Mouse (Mus musculus) left cerebral cortex, postnatal 4 days (tissue): ENCODE data around the gene Rpl10a. TPM values are rescaled to one million over a fixed set of nuclear protein-coding genes. Genes with fewer than 3 reads are reported as not detected.
A peak's percentile ranks its signal among the peaks of the same experiment; 100 is the strongest.
"Not testable (repeated sequence)": the region's sequence is repeated elsewhere in the genome, so short reads cannot be mapped to it uniquely, and the experiment has no call there.

ENCODE experiments used
- DNase-seq: peaks from one replicate; pipeline ENCODE4 v3.0.0-alpha.2; 2022
- intact Hi-C: fragments of 180-260 bp; cut with DNase I; formaldehyde crosslinking; loops from one replicate; pipeline ENCODE4 v1.15.1; 2025
- total RNA-seq, 2 experiments: library from RNA; stranded (reverse); gene quantifications; 2 replicates each; pipeline ENCODE4 v1.2.3; 2021

The Rpl10a gene
- total RNA-seq, 2 experiments from 2014 or later = 646 to 664 TPM

GRCm38 (mm10) chr17:28308297-28309195 lies 19.7 kb upstream of the Rpl10a start:
- intact Hi-C loops = loop anchor here (5.0 to 10.0 kb wide), 2 partner anchors 81 to 224 kb away; partner anchors contain the start of gene Tcp11
- DNase-seq = peak; percentile 92

- no peak for DNase-seq
- intact Hi-C loops = no loop called here
Measured at GRCm38 (mm10) chr17:28310831-28311230, 17.4 kb upstream of the Rpl10a start.

- intact Hi-C loops = no loop called here
- no peak for DNase-seq
Measured at GRCm38 (mm10) chr17:28311366-28312132, 16.7 kb upstream of the Rpl10a start.

- peak; percentile 44 for DNase-seq
- intact Hi-C loops = no loop called here
Measured at GRCm38 (mm10) chr17:28312232-28313211, 15.7 kb upstream of the Rpl10a start.

- DNase-seq = peak; percentile 98
- intact Hi-C loops = no loop called here
Measured at GRCm38 (mm10) chr17:28313212-28313879, 14.9 kb upstream of the Rpl10a start, which contains the start of gene Fance. Gene Fance (plus strand): TSS chr17:28313519.

- DNase-seq = peak; percentile 39
- intact Hi-C loops = no loop called here
Measured at GRCm38 (mm10) chr17:28313880-28314225, 14.4 kb upstream of the Rpl10a start.

DNA sequence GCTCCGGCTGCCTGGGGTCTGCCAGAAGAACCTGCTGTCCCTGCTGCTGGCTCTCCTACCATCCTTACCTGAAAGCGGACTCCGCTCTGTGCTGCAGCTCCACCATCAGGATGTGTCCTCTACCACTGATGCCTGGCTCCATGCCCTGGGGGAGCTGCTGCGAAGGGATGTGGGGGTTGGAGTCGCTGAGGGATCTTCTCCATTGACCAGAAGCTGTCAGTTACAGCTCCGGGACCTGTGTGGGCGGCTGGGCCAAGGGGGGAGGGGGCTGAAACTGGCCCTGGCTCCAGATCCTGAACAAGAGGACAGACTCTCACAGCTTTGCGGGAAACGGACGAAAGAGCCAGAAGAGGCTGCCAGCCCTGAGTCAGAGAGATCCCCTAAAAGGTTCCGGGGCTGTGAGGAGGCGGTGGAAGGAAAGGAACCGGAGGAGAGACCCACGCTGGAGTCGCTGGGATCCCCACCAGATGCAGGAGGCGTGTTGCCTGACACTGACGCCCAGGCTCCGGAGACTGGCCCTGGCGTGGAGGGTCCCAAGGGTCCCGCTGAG lies 12.6 kb upstream of the Rpl10a start:
- intact Hi-C loops = no loop called here
- DNase-seq = peak; percentile 57

DNA sequence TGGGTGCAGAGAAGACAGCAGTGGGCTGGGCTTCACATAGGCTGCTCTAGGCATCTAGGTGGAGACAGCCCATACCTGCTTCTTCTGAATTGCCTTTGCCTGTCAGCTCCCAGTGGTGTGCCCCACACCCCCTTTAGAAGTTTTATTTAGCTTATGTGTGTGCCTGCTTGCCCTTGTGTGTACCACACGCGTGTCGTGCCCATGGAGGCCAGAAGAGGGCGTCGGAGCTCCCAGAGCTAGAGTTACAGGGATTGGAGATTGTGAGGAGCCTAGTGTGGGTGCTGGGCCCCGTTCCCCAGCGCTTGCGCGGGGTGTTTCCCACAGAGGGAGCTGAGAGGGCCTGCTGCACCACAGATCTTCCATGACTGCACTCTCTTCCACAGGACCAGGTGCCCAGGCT lies 11.8 kb upstream of the Rpl10a start:
- no peak for DNase-seq
- intact Hi-C loops = no loop called here

DNA sequence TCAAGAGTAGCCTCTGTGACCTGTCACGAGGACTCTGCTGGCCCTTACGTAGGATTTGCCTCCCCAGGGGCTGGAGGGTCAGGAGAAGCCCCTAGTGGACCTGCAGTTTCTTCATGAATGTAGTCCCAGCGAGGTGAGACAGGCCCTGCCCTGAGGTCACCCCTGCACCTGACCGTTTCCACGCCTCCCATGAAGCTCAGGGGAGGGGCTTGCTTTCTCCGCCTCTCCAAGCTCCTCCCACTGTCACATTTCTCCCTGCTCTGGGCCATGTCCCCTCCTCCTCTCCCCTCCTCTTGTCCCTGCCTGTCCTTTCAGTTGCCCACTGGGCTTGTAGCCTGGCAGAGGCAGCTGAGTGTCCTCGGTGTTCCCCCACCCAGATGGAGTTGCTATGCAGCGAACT lies 11.2 kb upstream of the Rpl10a start:
- intact Hi-C loops = no loop called here

GRCm38 (mm10) chr17:28317725-28318124 lies 10.5 kb upstream of the Rpl10a start:
- no peak for DNase-seq
- intact Hi-C loops = no loop called here

More for the DNA sequence above, 11.2 kb upstream of the Rpl10a start:
- no peak for DNase-seq

GRCm38 (mm10) chr17:28321700-28322099 lies 6.6 kb upstream of the Rpl10a start:
- intact Hi-C loops = no loop called here
- DNase-seq = no peak

- intact Hi-C loops = no loop called here
- no peak for DNase-seq
Measured at GRCm38 (mm10) chr17:28323786-28324185, 4.5 kb upstream of the Rpl10a start.

DNA sequence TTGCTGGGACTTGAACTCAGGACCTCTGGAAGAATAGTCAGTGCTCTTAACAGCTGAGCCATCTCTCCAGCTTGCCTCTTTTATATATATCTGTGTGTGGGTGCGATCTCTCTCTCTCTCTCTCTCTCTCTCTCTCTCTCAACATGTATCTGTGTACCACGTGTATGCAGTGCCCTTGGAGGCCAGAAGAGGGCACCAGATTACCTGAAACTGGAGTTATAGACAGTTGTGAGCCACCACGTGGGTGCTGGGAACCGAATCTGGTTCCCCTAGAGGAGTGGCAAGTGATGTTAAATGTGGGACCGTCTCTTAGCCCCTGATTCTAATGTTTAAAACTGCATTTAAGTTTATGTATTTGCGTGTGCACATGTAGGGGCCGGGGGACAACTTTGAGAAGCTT lies 3.9 kb upstream of the Rpl10a start:
- DNase-seq, intact Hi-C loops: not testable (repeated sequence)

DNA sequence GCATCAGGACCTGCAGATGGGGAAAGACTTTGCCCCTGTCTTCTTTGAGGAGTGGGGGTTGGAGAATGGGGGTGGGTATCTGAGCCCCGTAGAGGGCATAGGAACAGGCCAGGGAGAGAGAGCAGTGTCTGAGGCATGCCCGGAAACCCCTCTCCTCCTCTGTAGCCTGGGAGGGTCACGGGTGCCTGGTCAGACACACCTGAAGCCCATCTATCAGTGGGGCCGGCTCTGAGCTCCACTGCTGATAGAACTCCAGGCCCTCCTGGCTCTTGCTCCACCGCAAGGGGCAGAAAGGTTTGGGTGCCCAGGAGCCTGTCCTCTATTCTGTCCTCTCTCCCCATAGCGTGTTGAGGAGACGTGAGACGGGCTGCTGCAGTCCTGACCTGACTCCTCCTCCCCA lies 2.5 kb upstream of the Rpl10a start:
- no peak for DNase-seq
- intact Hi-C loops = no loop called here

DNA sequence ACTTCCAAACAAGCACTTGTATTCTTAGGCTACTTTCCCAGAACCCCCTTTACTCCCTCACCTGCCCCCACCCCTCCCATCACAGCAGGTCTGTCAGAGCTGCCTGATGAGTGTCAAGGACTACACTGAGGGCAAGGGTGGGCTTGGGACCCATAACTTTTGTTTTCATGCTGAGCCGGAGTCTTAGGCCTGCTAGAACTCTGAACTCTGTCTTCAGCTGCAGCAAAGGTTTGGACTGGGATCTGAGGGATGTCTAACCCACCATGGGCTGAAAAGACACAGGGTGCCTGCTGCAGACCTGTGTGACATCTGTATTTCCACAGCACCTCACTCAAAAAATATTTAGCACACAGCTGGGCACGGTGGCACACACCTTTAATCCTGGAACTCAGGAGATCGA lies 1.3 kb upstream of the Rpl10a start:
- intact Hi-C loops = no loop called here
- no peak for DNase-seq

DNA sequence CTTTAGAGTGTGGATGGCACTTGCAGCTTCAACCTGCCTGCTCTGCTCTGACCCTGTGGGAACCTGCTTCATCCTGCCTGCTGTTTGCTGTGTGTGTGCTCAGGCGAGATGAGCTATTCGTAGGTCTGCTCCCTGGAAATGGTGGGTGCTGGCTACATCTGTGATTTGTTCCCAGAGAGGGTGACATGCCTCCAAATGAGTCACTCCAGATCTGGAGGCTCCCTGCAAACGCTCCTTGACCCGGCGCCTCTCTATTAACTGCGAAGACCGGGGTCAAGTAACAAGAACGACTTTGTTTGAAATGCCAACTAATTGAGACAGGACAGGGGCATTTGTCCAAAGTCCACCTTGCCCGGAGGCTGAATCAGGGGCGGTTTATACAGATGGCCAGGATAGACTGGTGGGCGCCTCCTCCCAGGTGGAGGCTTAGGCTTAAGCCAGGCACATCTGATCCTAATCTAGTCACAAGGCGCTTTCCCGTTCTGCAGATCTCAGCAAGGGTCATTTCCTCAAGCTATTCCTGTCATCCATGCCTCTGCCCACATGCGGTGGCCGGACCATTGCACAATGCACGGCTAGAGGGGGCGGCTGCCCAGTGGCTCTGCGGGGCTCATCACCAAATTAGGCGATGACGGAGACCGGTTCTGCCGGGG lies 472 bp upstream of the Rpl10a start:
- intact Hi-C loops = no loop called here
- DNase-seq = no peak

DNA sequence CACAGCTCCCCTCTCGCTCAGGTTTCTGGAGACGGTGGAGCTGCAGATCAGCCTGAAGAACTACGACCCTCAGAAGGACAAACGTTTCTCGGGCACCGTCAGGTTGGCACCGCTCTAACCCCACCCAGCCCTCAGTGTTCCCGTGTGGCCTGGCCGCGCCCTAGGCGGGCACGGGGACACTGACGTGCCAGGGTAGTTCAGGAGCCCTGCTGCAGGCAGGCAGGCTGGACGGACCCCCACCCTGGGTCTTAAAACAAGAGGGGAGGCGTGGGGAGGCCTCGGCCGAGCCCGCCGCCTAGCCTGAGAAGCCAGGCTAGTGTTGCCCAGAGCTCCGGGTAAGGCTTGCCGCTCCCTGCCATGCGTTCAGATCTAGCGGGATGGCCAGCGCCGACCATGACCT lies 675 bp downstream of the Rpl10a start:
- intact Hi-C loops = no loop called here
- peak; percentile 27 for DNase-seq

DNA sequence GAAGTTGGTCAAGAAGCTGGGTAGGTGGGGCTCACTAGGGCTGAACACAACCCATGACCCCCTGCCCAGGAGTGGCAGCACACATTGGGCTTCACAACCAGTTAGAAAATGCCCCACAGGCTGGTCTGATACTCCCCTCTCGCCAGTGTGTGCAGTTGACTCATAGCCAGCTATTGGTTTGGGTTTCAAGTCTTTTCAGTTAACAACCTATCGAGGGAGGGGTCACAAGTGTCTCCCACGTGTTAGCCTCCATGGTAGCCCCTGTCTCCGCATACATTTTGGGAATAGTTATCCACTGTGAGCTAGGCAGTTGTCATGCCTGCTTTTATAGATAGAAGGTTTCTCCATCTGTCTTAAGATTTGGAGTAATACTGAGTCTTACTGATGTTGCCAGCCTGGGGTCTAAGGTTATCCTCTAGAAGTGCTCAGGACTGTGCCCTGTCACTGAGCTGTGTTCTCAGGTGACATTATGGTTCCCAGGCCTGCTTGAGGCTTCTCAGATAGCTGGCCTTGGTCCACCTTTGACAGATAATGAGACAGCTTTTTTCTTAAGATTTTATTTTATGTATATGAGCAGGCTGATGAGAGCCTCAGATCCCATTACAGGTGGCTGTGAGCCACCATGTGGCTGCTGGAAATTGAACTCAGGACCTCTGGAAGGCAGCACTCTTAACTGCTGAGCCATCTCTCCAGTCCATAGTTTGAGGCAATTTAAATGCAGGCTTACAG lies 1.4 kb downstream of the Rpl10a start:
- DNase-seq = no peak
- intact Hi-C loops = no loop called here

GRCm38 (mm10) chr17:28330232-28330546 lies 1.9 kb downstream of the Rpl10a start:
- DNase-seq = no peak
- intact Hi-C loops = no loop called here
